Mouse (Mus musculus): Measurements from ENCODE around the gene Nxph1. TPM values are rescaled to one million over a fixed set of nuclear protein-coding genes. Genes with fewer than 3 reads are reported as not detected.

Gene Nxph1
- polyA plus RNA-seq, 1 experiment from 2014 or later, result 0.72 TPM

GRCm38 (mm10) chr6:9077793-9078689 is 129.8 kb downstream of the Nxph1 start:
- no peaks in the 10 kb centered on the region for H3K4me1 ChIP-seq
- H3K36me3 ChIP-seq, result no peaks in the 10 kb centered on the region
- 79% methylated on average over 4 of the region's 4 CpGs for WGBS
- no peaks in the 10 kb centered on the region for H3K9me3 ChIP-seq (replicated peaks)
- no peak overlapping the region for H3K4me3 ChIP-seq
- H3K27ac ChIP-seq (replicated peaks), result no peak overlapping the region
- no peaks in the 10 kb centered on the region for H3K27me3 ChIP-seq (ENCODE audit: low read depth, poor library complexity, severe bottlenecking)
- no peak for DNase-seq (ENCODE audit: low spot score)

- Histone ChIP-seq H3K9me3 (replicated peaks) (no peaks in the 10 kb centered on the region), H3K27ac (replicated peaks) (no peak overlapping the region), H3K36me3 (no peaks in the 10 kb centered on the region), H3K4me3 (no peak overlapping the region), H3K4me1 (no peaks in the 10 kb centered on the region), H3K27me3 (ENCODE audit: low read depth, poor library complexity, severe bottlenecking) (no peaks in the 10 kb centered on the region)
- DNase-seq (ENCODE audit: low spot score), result no peak
- 79% methylated on average over 3 of the region's 3 CpGs for WGBS
Observed at GRCm38 (mm10) chr6:9083851-9084250, 135.6 kb downstream of the Nxph1 start.

- H3K9me3 ChIP-seq (replicated peaks), result 0 out of 2 replicates have a peak, but pooled peaks cover 5% of the 10 kb centered on the region
- no peak for DNase-seq (ENCODE audit: low spot score)
- H3K27ac ChIP-seq (replicated peaks), result no peak overlapping the region
- no peaks in the 10 kb centered on the region for H3K4me1 ChIP-seq
- 90% methylated on average over 2 of the region's 2 CpGs for WGBS
- H3K36me3 ChIP-seq, result no peaks in the 10 kb centered on the region
- H3K4me3 ChIP-seq, result no peak overlapping the region
- no peaks in the 10 kb centered on the region for H3K27me3 ChIP-seq (ENCODE audit: low read depth, poor library complexity, severe bottlenecking)
Observed at GRCm38 (mm10) chr6:9097345-9097744, 149.1 kb downstream of the Nxph1 start.

- Histone ChIP-seq H3K27me3 (ENCODE audit: low read depth, poor library complexity, severe bottlenecking) (no peaks in the 10 kb centered on the region), H3K4me1 (no peaks in the 10 kb centered on the region), H3K9me3 (replicated peaks) (no peaks in the 10 kb centered on the region), H3K4me3 (no peak overlapping the region), H3K27ac (replicated peaks) (no peak overlapping the region), H3K36me3 (no peaks in the 10 kb centered on the region)
- no peak for DNase-seq (ENCODE audit: low spot score)
Observed at GRCm38 (mm10) chr6:9107366-9107765, 159.1 kb downstream of the Nxph1 start.

GRCm38 (mm10) chr6:9119136-9119535 is 170.9 kb downstream of the Nxph1 start:
- Histone ChIP-seq H3K4me3 (no peak overlapping the region), H3K4me1 (no peaks in the 10 kb centered on the region), H3K9me3 (replicated peaks) (no peaks in the 10 kb centered on the region), H3K27me3 (ENCODE audit: low read depth, poor library complexity, severe bottlenecking) (no peaks in the 10 kb centered on the region), H3K27ac (replicated peaks) (no peak overlapping the region), H3K36me3 (no peaks in the 10 kb centered on the region)
- WGBS, result 86% methylated on average over 2 of the region's 2 CpGs
- DNase-seq (ENCODE audit: low spot score), result no peak

- H3K4me1 ChIP-seq, result 0 out of 2 replicates have a peak, but pooled peaks cover 4% of the 10 kb centered on the region
- H3K36me3 ChIP-seq, result no peaks in the 10 kb centered on the region
- WGBS, result 85% methylated on average over 12 of the region's 12 CpGs
- no peaks in the 10 kb centered on the region for H3K9me3 ChIP-seq (replicated peaks)
- H3K27ac ChIP-seq (replicated peaks), result no peak overlapping the region
- DNase-seq (ENCODE audit: low spot score), result no peak
- H3K27me3 ChIP-seq (ENCODE audit: low read depth, poor library complexity, severe bottlenecking), result no peaks in the 10 kb centered on the region
- H3K4me3 ChIP-seq, result no peak overlapping the region
Observed at GRCm38 (mm10) chr6:9124321-9124914, 176.2 kb downstream of the Nxph1 start.

GRCm38 (mm10) chr6:9133589-9134279 is 185.5 kb downstream of the Nxph1 start:
- H3K27ac ChIP-seq (replicated peaks), result no peak overlapping the region
- H3K9me3 ChIP-seq (replicated peaks), result no peaks in the 10 kb centered on the region
- WGBS, result 77% methylated on average over 3 of the region's 3 CpGs
- H3K4me3 ChIP-seq, result no peak overlapping the region
- no peaks in the 10 kb centered on the region for H3K4me1 ChIP-seq
- no peaks in the 10 kb centered on the region for H3K27me3 ChIP-seq (ENCODE audit: low read depth, poor library complexity, severe bottlenecking)
- H3K36me3 ChIP-seq, result no peaks in the 10 kb centered on the region
- DNase-seq (ENCODE audit: low spot score), result no peak

- Histone ChIP-seq H3K4me3 (no peak overlapping the region), H3K9me3 (replicated peaks) (no peaks in the 10 kb centered on the region), H3K4me1 (no peaks in the 10 kb centered on the region), H3K27me3 (ENCODE audit: low read depth, poor library complexity, severe bottlenecking) (no peaks in the 10 kb centered on the region), H3K36me3 (no peaks in the 10 kb centered on the region), H3K27ac (replicated peaks) (no peak overlapping the region)
- DNase-seq (ENCODE audit: low spot score), result no peak
Observed at GRCm38 (mm10) chr6:9147966-9148365, 199.7 kb downstream of the Nxph1 start.

- Histone ChIP-seq H3K4me1 (no peaks in the 10 kb centered on the region), H3K27me3 (ENCODE audit: low read depth, poor library complexity, severe bottlenecking) (no peaks in the 10 kb centered on the region), H3K36me3 (no peaks in the 10 kb centered on the region), H3K9me3 (replicated peaks) (no peaks in the 10 kb centered on the region), H3K27ac (replicated peaks) (no peak overlapping the region), H3K4me3 (no peak overlapping the region)
- 52% methylated on average over 1 of the region's 1 CpGs for WGBS
- DNase-seq (ENCODE audit: low spot score), result no peak
Observed at GRCm38 (mm10) chr6:9149791-9150190, 201.6 kb downstream of the Nxph1 start.

GRCm38 (mm10) chr6:9159191-9159590 is 211.0 kb downstream of the Nxph1 start:
- no peak overlapping the region for H3K27ac ChIP-seq (replicated peaks)
- no peaks in the 10 kb centered on the region for H3K9me3 ChIP-seq (replicated peaks)
- no peaks in the 10 kb centered on the region for H3K4me1 ChIP-seq
- 85% methylated on average over 2 of the region's 2 CpGs for WGBS
- no peaks in the 10 kb centered on the region for H3K36me3 ChIP-seq
- no peaks in the 10 kb centered on the region for H3K27me3 ChIP-seq (ENCODE audit: low read depth, poor library complexity, severe bottlenecking)
- DNase-seq (ENCODE audit: low spot score), result no peak
- H3K4me3 ChIP-seq, result no peak overlapping the region

- Histone ChIP-seq H3K4me1 (no peaks in the 10 kb centered on the region), H3K36me3 (no peaks in the 10 kb centered on the region), H3K4me3 (no peak overlapping the region), H3K9me3 (replicated peaks) (no peaks in the 10 kb centered on the region), H3K27me3 (ENCODE audit: low read depth, poor library complexity, severe bottlenecking) (no peaks in the 10 kb centered on the region), H3K27ac (replicated peaks) (no peak overlapping the region)
- 61% methylated on average over 3 of the region's 3 CpGs for WGBS
- DNase-seq (ENCODE audit: low spot score), result no peak
Observed at GRCm38 (mm10) chr6:9182477-9182876, 234.2 kb downstream of the Nxph1 start.

- Histone ChIP-seq H3K27ac (replicated peaks) (no peak overlapping the region), H3K36me3 (no peaks in the 10 kb centered on the region), H3K9me3 (replicated peaks) (no peaks in the 10 kb centered on the region), H3K4me1 (no peaks in the 10 kb centered on the region), H3K27me3 (ENCODE audit: low read depth, poor library complexity, severe bottlenecking) (no peaks in the 10 kb centered on the region), H3K4me3 (no peak overlapping the region)
- 82% methylated on average over 4 of the region's 4 CpGs for WGBS
- DNase-seq (ENCODE audit: low spot score), result no peak
Observed at GRCm38 (mm10) chr6:9210730-9211129, 262.5 kb downstream of the Nxph1 start.

Data from midbrain, embryonic 10.5 days (tissue).